Comparison of ENCODE assay signal across 27 mouse cellular contexts in the genomic region with DNA sequence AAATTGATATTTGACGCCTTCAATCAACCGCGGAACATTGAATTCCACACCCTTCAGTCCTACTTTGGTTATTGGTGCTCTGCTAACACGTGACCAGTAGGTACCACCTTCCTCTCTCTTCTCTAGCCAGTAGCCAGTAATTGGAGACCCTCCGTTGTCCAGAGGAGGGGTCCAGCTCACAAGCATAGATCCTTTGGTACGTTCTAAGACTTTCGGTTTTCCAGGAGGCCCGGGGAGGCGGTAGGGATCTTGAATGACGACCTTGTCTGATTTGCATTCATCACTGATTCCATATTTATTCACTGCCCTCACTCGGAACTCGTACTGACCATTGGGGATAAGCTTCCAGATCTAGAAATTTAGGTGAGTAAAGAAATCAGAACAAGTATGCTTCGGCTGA.
"Had no signal": no experiment of that assay in that cellular context is flagged by ENCODE, and none has a peak within 500 bp of the region (broad histone marks: within the 10 kb centered on the region; RNA-seq: fewer than 3 reads in every experiment).

No protein-coding gene starts in this region.

- H3K36me3 ChIP-seq: embryonic facial prominence, embryonic 12.5 days; embryonic facial prominence, embryonic 13.5 days; embryonic facial prominence, embryonic 15.5 days; forebrain, embryonic 10.5 days; forebrain, embryonic 12.5 days; forebrain, embryonic 15.5 days had no signal

- H3K4me3 ChIP-seq: embryonic facial prominence, embryonic 12.5 days; embryonic facial prominence, embryonic 13.5 days; embryonic facial prominence, embryonic 15.5 days; erythroblast, embryonic 14.5 days; forebrain, embryonic 10.5 days; forebrain, embryonic 12.5 days; forebrain, embryonic 13.5 days; forebrain, embryonic 15.5 days; gastrocnemius, adult 2 months; heart, adult 2 months had no signal

- DNase-seq: cerebellum, adult 18-20 months; cerebellum, adult 2 months; cerebellum, adult 8-10 months; cerebellum, adult 9-10 months; cerebellum, adult 9-11 months; cerebellum, postnatal 10 days; cerebellum, postnatal 14 days; cerebellum, postnatal 25 days; cerebellum, postnatal 36 days; embryo, embryonic 11 days; forebrain, postnatal 0 days; gastrocnemius, adult 2 months; gastrocnemius, postnatal 10 days; gastrocnemius, postnatal 14 days; gastrocnemius, postnatal 25 days; gastrocnemius, postnatal 36 days; heart, adult 2 months had no signal

- H3K27me3 ChIP-seq: embryonic facial prominence, embryonic 12.5 days; embryonic facial prominence, embryonic 13.5 days; embryonic facial prominence, embryonic 15.5 days; forebrain, embryonic 12.5 days; forebrain, embryonic 13.5 days; forebrain, embryonic 15.5 days had no signal

- H3K9ac ChIP-seq: embryonic facial prominence, embryonic 12.5 days; embryonic facial prominence, embryonic 13.5 days; embryonic facial prominence, embryonic 15.5 days; forebrain, embryonic 12.5 days; forebrain, embryonic 13.5 days; forebrain, embryonic 15.5 days; forebrain, postnatal 0 days had no signal

- H3K27ac ChIP-seq: embryonic facial prominence, embryonic 12.5 days; embryonic facial prominence, embryonic 13.5 days; embryonic facial prominence, embryonic 15.5 days; forebrain, embryonic 10.5 days; forebrain, embryonic 12.5 days; forebrain, embryonic 13.5 days; forebrain, embryonic 15.5 days; gastrocnemius, adult 2 months; heart, adult 2 months had no signal

- ATAC-seq: forebrain, embryonic 13.5 days; forebrain, embryonic 14.5 days; forebrain, embryonic 15.5 days; forebrain, embryonic 16.5 days; forebrain, postnatal 0 days had no signal

- H3K4me2 ChIP-seq: embryonic facial prominence, embryonic 12.5 days; embryonic facial prominence, embryonic 13.5 days; embryonic facial prominence, embryonic 15.5 days; forebrain, embryonic 12.5 days; forebrain, embryonic 13.5 days; forebrain, embryonic 15.5 days had no signal

- H3K4me1 ChIP-seq: embryonic facial prominence, embryonic 12.5 days; embryonic facial prominence, embryonic 13.5 days; embryonic facial prominence, embryonic 15.5 days; forebrain, embryonic 10.5 days; forebrain, embryonic 12.5 days; forebrain, embryonic 13.5 days; forebrain, embryonic 15.5 days had no signal

- H3K9me3 ChIP-seq: embryonic facial prominence, embryonic 12.5 days; embryonic facial prominence, embryonic 15.5 days; forebrain, embryonic 10.5 days; forebrain, embryonic 12.5 days; forebrain, embryonic 15.5 days had no signal
